Mouse (Mus musculus): ENCODE measurements around the gene Mical3. TPM values are rescaled to one million over a fixed set of nuclear protein-coding genes. Genes with fewer than 3 reads are reported as not detected.

The Mical3 gene
- total and polyA plus RNA-seq, 2 experiments = 5.8 to 7.9 TPM

DNA sequence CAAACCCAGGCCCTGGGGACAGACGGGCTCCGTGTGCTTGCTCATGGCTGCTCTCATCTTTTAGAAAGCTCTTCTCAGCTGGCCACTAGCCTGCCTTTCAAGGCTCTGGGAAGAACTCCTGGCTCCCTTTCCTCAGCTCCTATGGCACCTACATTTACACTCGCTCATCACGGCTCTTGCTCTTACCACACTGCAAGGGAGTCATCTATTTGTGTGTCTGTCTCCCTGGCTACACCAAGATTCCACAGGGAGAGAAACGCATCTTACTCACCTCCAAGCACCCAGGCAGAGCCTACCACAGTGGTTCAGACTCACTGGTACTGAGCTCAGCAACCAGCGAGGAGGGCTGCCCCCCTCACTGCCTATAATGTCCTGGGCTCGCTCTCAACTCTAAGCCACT, 31.0 kb downstream of the Mical3 start:
- DNase-seq (ENCODE audit: extremely low read depth, low read depth, low spot score) = no peak
- H3K36me3 ChIP-seq (ENCODE audit: control insufficient read depth, insufficient read depth, low read length) = no peaks in the 10 kb centered on the region; the same call in 1 of the 2 replicates
- peaks cover 55% of the 10 kb centered on the region for H3K79me2 ChIP-seq (ENCODE audit: control insufficient read depth, insufficient read depth, low read length)
- no peak for TF ChIP-seq POLR2A (IDR thresholded peaks at IDR 0.05; ENCODE audit: extremely low read depth, insufficient read depth, low read length)
- no peak for TF ChIP-seq CTCF (IDR thresholded peaks at IDR 0.05; ENCODE audit: low read depth, low read length)
- peaks cover 34% of the 10 kb centered on the region for H3K4me1 ChIP-seq (ENCODE audit: control insufficient read depth, insufficient read depth, low read length)
- no peak overlapping the region for H3K4me3 ChIP-seq (ENCODE audit: insufficient read depth, low read depth, low read length)
- H3K27me3 ChIP-seq (ENCODE audit: control insufficient read depth, insufficient read depth, low read length) = no peaks in the 10 kb centered on the region
- WGBS = 91% methylated on average over 7 of the region's 7 CpGs
- no peak overlapping the region for H3K27ac ChIP-seq (replicated peaks; ENCODE audit: insufficient read depth, low read depth, low read length)
- H3K9ac ChIP-seq (ENCODE audit: low read depth, low read length) = no peak overlapping the region

DNA sequence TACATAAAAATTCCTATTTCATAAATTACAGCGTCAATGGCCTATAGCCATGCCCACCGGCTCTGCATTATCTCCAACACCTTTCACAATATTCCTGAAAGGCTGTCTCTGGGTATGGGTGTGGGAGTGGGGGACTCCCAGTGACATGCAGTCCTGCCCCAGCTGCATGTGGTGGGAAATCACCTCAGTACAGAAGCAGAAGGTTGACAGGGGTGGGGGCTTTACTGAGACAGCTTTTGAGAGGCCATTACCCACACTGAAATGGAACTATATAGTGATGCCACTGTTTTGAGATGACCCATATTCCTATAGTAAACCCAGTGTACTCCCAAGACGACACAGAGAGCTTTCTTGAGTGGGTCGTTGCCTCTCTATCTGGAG, 31.6 kb downstream of the Mical3 start:
- no peak for DNase-seq (ENCODE audit: extremely low read depth, low read depth, low spot score)
- H3K9ac ChIP-seq (ENCODE audit: low read depth, low read length) = no peak overlapping the region
- H3K79me2 ChIP-seq (ENCODE audit: control insufficient read depth, insufficient read depth, low read length) = peaks cover 53% of the 10 kb centered on the region
- WGBS = 92% methylated on average over 4 of the region's 4 CpGs
- TF ChIP-seq CTCF (IDR thresholded peaks at IDR 0.05; ENCODE audit: low read depth, low read length) = no peak
- TF ChIP-seq POLR2A (IDR thresholded peaks at IDR 0.05; ENCODE audit: extremely low read depth, insufficient read depth, low read length) = no peak
- H3K27ac ChIP-seq (replicated peaks; ENCODE audit: insufficient read depth, low read depth, low read length) = no peak overlapping the region
- no peaks in the 10 kb centered on the region; the same call in 1 of the 2 replicates for H3K36me3 ChIP-seq (ENCODE audit: control insufficient read depth, insufficient read depth, low read length)
- no peaks in the 10 kb centered on the region for H3K27me3 ChIP-seq (ENCODE audit: control insufficient read depth, insufficient read depth, low read length)
- no peak overlapping the region for H3K4me3 ChIP-seq (ENCODE audit: insufficient read depth, low read depth, low read length)
- peaks cover 34% of the 10 kb centered on the region for H3K4me1 ChIP-seq (ENCODE audit: control insufficient read depth, insufficient read depth, low read length)

DNA sequence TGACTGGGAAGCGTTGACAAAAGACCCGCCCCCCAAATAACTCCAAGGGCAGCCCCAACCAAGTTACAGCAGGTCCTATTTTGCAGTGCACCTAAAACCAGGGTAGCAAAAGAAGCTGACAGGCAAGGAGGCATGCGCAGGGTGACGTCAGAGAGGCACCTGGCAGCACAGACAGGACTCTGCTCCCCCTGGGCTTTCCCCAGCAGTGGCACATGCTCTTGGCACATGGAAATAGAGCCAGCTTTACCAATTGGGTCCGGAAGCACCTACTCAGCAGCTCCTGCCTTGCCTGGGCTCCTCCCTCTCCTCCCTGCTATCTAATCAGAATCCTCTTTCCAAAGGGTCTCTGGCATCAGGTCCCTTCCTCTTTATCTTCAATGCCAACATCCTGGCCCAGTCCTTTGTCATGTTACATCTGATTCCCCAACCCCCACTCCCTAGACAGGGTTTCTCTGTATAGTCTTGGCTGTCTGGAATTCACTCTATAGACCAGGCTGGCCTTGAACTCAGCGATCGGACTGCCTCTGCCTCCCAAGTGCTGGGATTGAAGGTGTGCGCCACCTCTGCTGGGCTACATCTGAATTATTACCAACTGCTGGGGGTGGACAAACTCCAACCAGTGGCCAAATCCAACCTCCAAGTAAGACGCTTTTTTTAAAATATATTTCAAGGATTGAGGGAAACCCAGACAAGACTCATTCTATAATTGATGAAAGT, 32.1 kb downstream of the Mical3 start:
- no peak overlapping the region for H3K9ac ChIP-seq (ENCODE audit: low read depth, low read length)
- WGBS = 48% methylated on average over 9 of the region's 9 CpGs
- peak; percentile 90 for DNase-seq (ENCODE audit: extremely low read depth, low read depth, low spot score)
- no peaks in the 10 kb centered on the region for H3K27me3 ChIP-seq (ENCODE audit: control insufficient read depth, insufficient read depth, low read length)
- peaks cover 34% of the 10 kb centered on the region for H3K4me1 ChIP-seq (ENCODE audit: control insufficient read depth, insufficient read depth, low read length)
- H3K27ac ChIP-seq (replicated peaks; ENCODE audit: insufficient read depth, low read depth, low read length) = peak overlapping the region; percentile 14; the same call in 1 of the 2 replicates
- peaks cover 55% of the 10 kb centered on the region for H3K79me2 ChIP-seq (ENCODE audit: control insufficient read depth, insufficient read depth, low read length)
- TF ChIP-seq POLR2A (IDR thresholded peaks at IDR 0.05; ENCODE audit: extremely low read depth, insufficient read depth, low read length) (no peak), CTCF (IDR thresholded peaks at IDR 0.05; ENCODE audit: low read depth, low read length) (no peak)
- H3K36me3 ChIP-seq (ENCODE audit: control insufficient read depth, insufficient read depth, low read length) = no peaks in the 10 kb centered on the region; the same call in 1 of the 2 replicates
- H3K4me3 ChIP-seq (ENCODE audit: insufficient read depth, low read depth, low read length) = no peak overlapping the region

DNA sequence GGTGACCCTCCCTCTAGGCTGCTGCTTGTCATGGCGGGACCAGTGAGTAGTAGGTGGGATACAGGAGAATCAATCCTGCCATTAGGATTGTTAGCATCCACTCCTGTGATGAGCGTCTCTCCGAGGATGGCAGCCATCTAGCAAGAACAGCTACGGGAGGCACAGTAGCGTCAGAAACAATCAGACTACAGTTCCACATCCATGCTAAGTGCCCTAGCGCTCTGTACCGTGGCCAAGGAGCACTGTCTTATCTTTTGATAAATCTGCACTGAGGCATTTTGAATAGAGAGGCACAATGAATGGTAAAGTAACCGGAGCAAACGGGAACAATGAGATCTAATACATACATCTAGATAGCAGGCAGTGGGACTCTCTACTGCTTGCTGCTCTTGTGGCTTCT, 32.7 kb downstream of the Mical3 start:
- TF ChIP-seq POLR2A (IDR thresholded peaks at IDR 0.05; ENCODE audit: extremely low read depth, insufficient read depth, low read length) = no peak
- no peak for TF ChIP-seq CTCF (IDR thresholded peaks at IDR 0.05; ENCODE audit: low read depth, low read length)
- H3K36me3 ChIP-seq (ENCODE audit: control insufficient read depth, insufficient read depth, low read length) = no peaks in the 10 kb centered on the region; the same call in 1 of the 2 replicates
- H3K27ac ChIP-seq (replicated peaks; ENCODE audit: insufficient read depth, low read depth, low read length) = 0 out of 2 replicates have a peak overlapping the region, but pooled peaks have one; percentile 14
- WGBS = 69% methylated on average over 9 of the region's 9 CpGs
- DNase-seq (ENCODE audit: extremely low read depth, low read depth, low spot score) = peak; percentile 38
- H3K4me1 ChIP-seq (ENCODE audit: control insufficient read depth, insufficient read depth, low read length) = peaks cover 34% of the 10 kb centered on the region
- no peak overlapping the region for H3K4me3 ChIP-seq (ENCODE audit: insufficient read depth, low read depth, low read length)
- peaks cover 55% of the 10 kb centered on the region for H3K79me2 ChIP-seq (ENCODE audit: control insufficient read depth, insufficient read depth, low read length)
- H3K27me3 ChIP-seq (ENCODE audit: control insufficient read depth, insufficient read depth, low read length) = no peaks in the 10 kb centered on the region
- no peak overlapping the region for H3K9ac ChIP-seq (ENCODE audit: low read depth, low read length)

DNA sequence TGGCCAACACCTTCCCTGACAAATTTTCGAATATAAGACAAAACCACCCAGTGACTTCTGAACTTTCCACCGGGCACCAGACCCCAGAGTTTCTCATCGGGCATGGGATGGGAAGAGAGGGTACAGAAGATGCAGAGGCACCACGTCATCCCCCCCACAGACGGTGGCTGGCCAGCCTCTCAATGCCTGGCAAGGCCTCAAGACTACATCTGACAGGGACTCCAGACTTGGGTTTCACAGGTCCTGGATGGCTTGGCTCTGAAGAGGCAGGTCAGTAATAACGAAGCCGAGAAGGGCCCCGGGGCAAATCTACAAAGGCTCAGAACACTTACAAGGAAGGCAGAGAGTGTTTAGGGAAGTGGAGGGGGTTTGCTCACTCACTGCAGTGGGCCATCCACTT, 33.9 kb downstream of the Mical3 start:
- TF ChIP-seq CTCF (IDR thresholded peaks at IDR 0.05; ENCODE audit: low read depth, low read length) (no peak), POLR2A (IDR thresholded peaks at IDR 0.05; ENCODE audit: extremely low read depth, insufficient read depth, low read length) (no peak)
- H3K36me3 ChIP-seq (ENCODE audit: control insufficient read depth, insufficient read depth, low read length) = no peaks in the 10 kb centered on the region
- H3K79me2 ChIP-seq (ENCODE audit: control insufficient read depth, insufficient read depth, low read length) = peaks cover 49% of the 10 kb centered on the region
- no peak overlapping the region for H3K4me3 ChIP-seq (ENCODE audit: insufficient read depth, low read depth, low read length)
- DNase-seq (ENCODE audit: extremely low read depth, low read depth, low spot score) = no peak
- no peaks in the 10 kb centered on the region for H3K27me3 ChIP-seq (ENCODE audit: control insufficient read depth, insufficient read depth, low read length)
- 36% methylated on average over 8 of the region's 8 CpGs for WGBS
- peak overlapping the region; percentile 71 for H3K27ac ChIP-seq (replicated peaks; ENCODE audit: insufficient read depth, low read depth, low read length)
- peaks cover 34% of the 10 kb centered on the region for H3K4me1 ChIP-seq (ENCODE audit: control insufficient read depth, insufficient read depth, low read length)
- no peak overlapping the region for H3K9ac ChIP-seq (ENCODE audit: low read depth, low read length)

DNA sequence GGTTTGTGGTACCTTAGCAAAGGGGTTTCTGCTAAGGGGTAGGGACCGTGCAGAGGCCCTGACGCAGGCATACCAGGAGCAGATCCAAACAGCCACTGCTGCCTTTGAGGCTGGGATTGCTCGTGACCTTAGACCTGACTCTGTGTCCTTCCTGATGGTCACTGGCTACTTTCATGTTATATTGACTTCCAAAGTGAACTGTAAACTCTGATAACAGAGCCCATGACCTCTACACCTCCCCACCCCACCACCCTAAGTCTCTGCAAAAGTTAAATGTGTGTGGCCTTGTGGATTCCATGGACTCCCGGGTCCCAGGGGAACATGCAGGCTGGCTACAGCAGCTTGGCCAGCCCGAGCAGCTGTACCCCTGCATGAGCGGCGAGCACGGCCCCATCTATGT, 34.4 kb downstream of the Mical3 start:
- peak; percentile 95 for DNase-seq (ENCODE audit: extremely low read depth, low read depth, low spot score)
- WGBS = 28% methylated on average over 8 of the region's 8 CpGs
- H3K79me2 ChIP-seq (ENCODE audit: control insufficient read depth, insufficient read depth, low read length) = peaks cover 46% of the 10 kb centered on the region
- H3K4me3 ChIP-seq (ENCODE audit: insufficient read depth, low read depth, low read length) = no peak overlapping the region
- peak overlapping the region; percentile 7; the same call in 1 of the 2 replicates for H3K9ac ChIP-seq (ENCODE audit: low read depth, low read length)
- no peaks in the 10 kb centered on the region for H3K27me3 ChIP-seq (ENCODE audit: control insufficient read depth, insufficient read depth, low read length)
- peak overlapping the region; percentile 73 for H3K27ac ChIP-seq (replicated peaks; ENCODE audit: insufficient read depth, low read depth, low read length)
- no peak for TF ChIP-seq POLR2A (IDR thresholded peaks at IDR 0.05; ENCODE audit: extremely low read depth, insufficient read depth, low read length)
- no peak for TF ChIP-seq CTCF (IDR thresholded peaks at IDR 0.05; ENCODE audit: low read depth, low read length)
- peaks cover 31% of the 10 kb centered on the region for H3K4me1 ChIP-seq (ENCODE audit: control insufficient read depth, insufficient read depth, low read length)
- H3K36me3 ChIP-seq (ENCODE audit: control insufficient read depth, insufficient read depth, low read length) = no peaks in the 10 kb centered on the region

Measured in liver, adult 2 months (tissue).